Mouse (Mus musculus) adrenal gland, postnatal 14 days (tissue): ENCODE measurements at regions not wholly inside any gene's neighbourhood (a gene's known extent, or its start where the extent isn't known, plus 50 kb on each side); places are given as distances from the start of the nearest gene placed in this dataset.

Source experiments
- DNase-seq: peaks from one replicate; pipeline ENCODE4 v3.0.0; 2021; ENCODE audit warnings: mixed read lengths

DNA sequence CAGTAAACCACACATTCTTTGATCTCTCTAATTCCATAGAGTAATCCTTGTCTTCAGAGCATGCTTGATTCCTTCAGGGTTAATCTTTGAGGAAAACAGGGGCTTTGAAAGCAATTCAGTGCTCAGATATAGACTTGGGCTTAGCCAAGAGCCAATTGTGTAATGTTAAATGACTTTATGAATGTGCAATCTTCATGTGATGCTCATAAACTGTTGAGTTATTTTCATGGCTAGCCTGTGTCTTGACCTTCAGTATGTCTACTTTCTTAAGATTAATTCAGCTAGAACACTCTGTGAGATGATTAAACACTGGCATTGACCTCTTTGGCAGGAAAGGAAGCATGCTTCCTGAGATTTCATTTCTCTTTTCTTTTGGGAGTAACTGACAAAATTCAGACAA is 147.8 kb downstream of the Gabrg2 start:
- DNase-seq = no peak

DNA sequence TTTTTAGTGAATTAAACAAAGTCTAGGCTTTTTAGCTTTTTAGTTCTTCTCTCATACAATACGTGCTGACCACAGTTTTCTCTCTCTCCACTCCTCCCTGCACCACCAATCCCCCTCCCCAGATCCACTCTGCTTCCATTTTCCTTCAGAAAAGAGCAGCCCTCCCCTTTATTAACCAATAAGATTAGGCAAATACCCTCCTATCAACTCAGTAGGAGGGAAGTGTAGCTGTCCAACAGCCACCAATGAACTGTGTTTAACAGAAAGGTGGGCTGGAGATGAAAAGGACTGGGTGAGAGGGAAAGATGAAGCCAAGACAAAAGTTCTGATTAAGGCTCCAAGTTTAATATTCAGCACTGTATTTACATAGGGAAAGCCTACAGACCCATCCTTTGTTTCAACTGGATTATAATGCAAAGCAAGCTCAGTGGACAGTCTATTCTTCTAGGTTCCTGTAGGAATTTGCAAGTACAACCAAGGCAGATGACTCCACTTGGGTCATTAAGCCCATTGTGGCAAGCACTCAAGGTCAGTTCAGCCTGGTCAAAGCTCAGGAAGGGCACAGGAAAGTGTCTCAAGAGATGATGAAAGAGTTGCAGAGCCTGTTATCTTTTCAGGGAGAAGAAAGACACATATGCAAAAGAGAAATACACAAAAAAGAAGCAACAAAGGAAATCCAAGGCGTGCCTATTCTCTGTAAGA is 174.5 kb downstream of the Gabrg2 start:
- no peak for DNase-seq

DNA sequence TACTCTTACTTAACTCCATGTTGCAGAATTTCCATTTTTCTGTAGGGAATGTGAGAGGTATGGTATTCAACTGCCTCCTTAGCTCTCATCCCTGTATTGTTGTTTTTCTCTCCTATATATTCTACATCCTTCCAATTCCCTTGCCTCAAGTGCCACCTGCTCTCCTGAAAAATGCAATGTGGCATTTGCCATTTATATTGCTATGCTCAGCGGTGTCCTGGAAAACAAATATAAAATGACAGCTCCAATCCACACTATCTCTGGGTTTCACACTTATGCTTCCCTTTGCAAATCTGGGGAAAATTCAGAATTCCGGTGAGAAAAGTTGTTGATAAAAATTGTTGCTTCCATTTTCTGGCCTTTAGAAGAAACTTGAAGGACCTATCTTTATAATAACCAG is 182.6 kb downstream of the Gabrg2 start:
- no peak for DNase-seq

- no peak for DNase-seq
Measured at GRCm38 (mm10) chr11:41812996-41813395, 187.7 kb downstream of the Gabrg2 start.

DNA sequence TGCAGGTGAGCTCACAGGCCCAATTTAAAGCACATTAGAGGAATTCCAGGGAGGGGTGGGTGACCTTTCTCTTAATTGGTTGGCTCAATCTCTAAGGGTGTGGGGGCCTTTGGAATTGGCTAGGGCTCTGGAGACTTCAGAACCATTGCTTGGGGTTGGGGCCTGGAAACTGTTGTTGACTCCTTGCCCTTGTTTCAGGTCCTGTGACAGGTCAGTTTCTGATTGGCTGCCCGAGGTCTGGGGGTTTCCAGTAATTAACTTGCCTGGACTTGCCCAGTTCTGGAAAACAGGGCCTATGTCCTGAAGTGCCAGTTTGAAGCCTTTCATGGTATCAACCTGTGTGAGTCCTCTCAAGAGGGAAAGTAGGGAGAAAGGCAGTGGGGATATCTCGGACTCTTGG is 191.8 kb downstream of the Gabrg2 start:
- DNase-seq = no peak

DNA sequence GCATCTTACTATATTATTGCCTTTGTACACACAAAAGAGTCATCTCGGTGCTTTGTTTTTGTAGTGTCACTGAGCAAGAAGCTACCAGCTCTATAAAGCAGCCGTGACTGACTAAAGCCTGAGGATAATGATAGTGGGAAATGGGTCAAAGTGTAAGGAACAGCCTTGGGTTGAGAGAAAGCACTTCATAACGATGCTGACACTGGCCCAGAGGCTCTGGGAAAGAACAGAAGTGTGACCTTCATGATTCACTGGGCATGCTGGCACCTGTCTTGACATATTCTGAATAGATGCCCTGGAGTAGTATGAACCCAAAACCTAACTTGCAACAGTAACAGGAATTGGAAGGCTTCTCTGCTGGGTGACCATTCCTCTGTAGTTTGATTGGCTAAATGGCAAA is 208.5 kb downstream of the Gabrg2 start:
- DNase-seq = peak; percentile 37
